Mouse (Mus musculus): ENCODE measurements around the gene Col5a1. TPM values are rescaled to one million over a fixed set of nuclear protein-coding genes. Genes with fewer than 3 reads are reported as not detected.
A peak's percentile ranks its signal among the peaks of the same experiment; 100 is the strongest.

Col5a1 gene
- total RNA-seq, 2 experiments from 2014 or later: 0.58 to 2.4 TPM

DNA sequence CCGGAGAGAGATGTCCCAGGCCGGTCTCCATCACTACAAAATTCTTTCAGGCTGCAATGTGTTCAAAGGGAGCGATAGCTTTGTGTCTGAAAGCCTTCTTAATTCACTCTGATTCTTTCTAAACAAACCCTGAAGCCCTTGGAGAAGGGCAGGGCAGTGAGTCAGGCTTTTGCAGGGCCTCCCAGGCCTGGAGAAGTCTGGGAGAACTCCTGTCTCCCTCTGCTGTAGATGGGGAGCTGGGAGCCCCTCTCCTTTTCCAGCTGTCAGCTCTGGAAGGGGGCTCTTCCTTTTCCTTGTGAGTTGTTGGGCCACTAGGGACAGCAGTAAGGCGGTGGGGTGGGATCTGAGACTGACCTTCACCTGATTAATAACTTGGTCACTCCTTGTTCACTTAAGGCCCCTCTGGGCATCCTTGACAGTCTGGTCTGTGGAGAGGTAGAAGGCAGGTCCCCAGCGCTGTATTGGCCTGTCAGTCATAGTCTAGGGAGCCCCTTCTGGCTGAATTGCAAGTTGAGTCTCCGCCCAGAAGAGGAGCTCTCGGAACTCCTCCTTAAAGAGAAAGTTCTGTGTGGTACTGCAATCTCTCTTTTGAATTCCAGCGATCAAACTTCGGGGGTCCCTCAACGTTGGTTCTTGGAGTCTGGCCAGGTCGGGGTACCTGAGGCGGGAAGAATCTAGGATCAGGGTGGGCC is 623 bp upstream of the Col5a1 start:
- ATAC-seq (replicated peaks; ENCODE audit: poor library complexity): no peak

GRCm38 (mm10) chr2:27886608-27887460 is 609 bp downstream of the Col5a1 start:
- ATAC-seq (replicated peaks; ENCODE audit: poor library complexity): no peak

- ATAC-seq (replicated peaks; ENCODE audit: poor library complexity): no peak
These were observed 1.4 kb downstream of the Col5a1 start for GRCm38 (mm10) chr2:27887461-27888264.

- ATAC-seq (replicated peaks; ENCODE audit: poor library complexity): peak; percentile 50
These were observed 2.6 kb downstream of the Col5a1 start for GRCm38 (mm10) chr2:27888603-27889545.

- no peak for ATAC-seq (replicated peaks; ENCODE audit: poor library complexity)
These were observed 5.8 kb downstream of the Col5a1 start for GRCm38 (mm10) chr2:27891922-27892541.

GRCm38 (mm10) chr2:27893015-27893414 is 6.8 kb downstream of the Col5a1 start:
- ATAC-seq (replicated peaks; ENCODE audit: poor library complexity): no peak

GRCm38 (mm10) chr2:27894986-27895385 is 8.8 kb downstream of the Col5a1 start:
- no peak for ATAC-seq (replicated peaks; ENCODE audit: poor library complexity)

DNA sequence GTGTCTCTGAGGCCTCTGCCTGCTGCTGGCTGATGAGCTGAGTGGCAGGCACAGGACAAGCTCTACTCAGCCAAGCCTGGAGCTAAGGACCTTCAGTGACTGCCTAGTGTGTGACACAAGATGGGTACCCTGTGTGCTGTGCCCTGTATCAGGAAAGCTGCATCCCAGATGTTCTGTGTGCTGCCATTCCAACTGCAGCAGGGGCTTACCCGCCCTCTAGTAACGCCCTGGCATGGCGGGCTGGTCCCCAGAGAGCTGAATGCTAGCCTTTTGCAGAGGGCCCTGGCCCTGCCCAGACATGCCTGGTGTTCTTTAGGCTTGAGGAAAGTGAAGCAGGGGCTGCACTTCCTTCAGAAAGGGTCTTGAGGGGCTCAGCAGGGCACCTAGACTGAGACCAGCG is 9.4 kb downstream of the Col5a1 start:
- no peak for ATAC-seq (replicated peaks; ENCODE audit: poor library complexity)

DNA sequence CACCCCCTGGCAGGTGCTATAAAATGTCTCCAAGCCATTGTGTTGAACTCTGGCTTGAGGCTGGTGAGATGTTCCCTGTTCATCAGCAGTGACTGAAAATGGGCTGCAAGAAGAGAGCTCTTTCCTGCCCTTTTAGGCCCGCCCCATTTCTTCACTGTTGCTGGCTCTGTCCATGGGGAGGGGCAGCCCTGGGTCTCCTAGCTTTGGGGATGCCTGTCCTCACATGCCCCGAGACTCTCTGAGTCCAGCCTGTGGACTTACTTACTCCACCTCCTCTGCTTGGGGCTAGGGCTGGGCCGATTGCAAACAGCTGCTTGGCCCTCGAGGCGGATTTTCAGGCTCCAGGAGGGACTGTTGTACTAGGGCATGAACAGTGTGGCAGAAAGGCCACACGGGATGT is 10.9 kb downstream of the Col5a1 start:
- ATAC-seq (replicated peaks; ENCODE audit: poor library complexity): no peak

GRCm38 (mm10) chr2:27899894-27900293 is 13.7 kb downstream of the Col5a1 start:
- ATAC-seq (replicated peaks; ENCODE audit: poor library complexity): peak; percentile 76

- ATAC-seq (replicated peaks; ENCODE audit: poor library complexity): no peak
These were observed 14.9 kb downstream of the Col5a1 start for GRCm38 (mm10) chr2:27901076-27901475.

- ATAC-seq (replicated peaks; ENCODE audit: poor library complexity): no peak
These were observed 15.5 kb downstream of the Col5a1 start for GRCm38 (mm10) chr2:27901525-27902245.

- ATAC-seq (replicated peaks; ENCODE audit: poor library complexity): no peak
These were observed 16.1 kb downstream of the Col5a1 start for GRCm38 (mm10) chr2:27902318-27902717.

- ATAC-seq (replicated peaks; ENCODE audit: poor library complexity): no peak
These were observed 19.2 kb downstream of the Col5a1 start for GRCm38 (mm10) chr2:27905411-27905810.

DNA sequence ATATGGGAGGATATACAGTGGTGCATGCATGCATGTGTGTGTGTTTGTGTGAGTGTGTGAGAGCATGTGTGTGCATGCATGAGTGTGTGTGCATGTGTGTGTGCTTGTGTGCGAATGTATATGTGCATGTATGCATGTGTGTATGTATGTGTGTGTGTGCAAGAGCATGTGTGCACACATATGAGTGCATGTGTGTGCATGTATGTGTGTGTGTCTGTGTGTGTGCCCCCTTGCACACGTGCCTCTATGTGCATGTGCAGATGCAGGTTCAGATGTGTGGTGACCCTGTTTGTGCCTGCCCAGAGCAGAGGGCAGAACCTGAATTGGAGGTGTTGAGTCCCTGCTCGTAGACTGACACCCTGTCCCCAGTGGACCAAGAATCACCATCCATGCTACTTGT is 24.3 kb downstream of the Col5a1 start:
- no peak for ATAC-seq (replicated peaks; ENCODE audit: poor library complexity)

- ATAC-seq (replicated peaks; ENCODE audit: poor library complexity): peak; percentile 29; the same call in 1 of the 2 replicates
These were observed 26.5 kb downstream of the Col5a1 start for GRCm38 (mm10) chr2:27912546-27913275.

- ATAC-seq (replicated peaks; ENCODE audit: poor library complexity): peak; percentile 48; the same call in 1 of the 2 replicates
These were observed 29.5 kb downstream of the Col5a1 start for GRCm38 (mm10) chr2:27915726-27916125.

GRCm38 (mm10) chr2:27916316-27916715 is 30.1 kb downstream of the Col5a1 start:
- ATAC-seq (replicated peaks; ENCODE audit: poor library complexity): no peak
